In the genomic region with DNA sequence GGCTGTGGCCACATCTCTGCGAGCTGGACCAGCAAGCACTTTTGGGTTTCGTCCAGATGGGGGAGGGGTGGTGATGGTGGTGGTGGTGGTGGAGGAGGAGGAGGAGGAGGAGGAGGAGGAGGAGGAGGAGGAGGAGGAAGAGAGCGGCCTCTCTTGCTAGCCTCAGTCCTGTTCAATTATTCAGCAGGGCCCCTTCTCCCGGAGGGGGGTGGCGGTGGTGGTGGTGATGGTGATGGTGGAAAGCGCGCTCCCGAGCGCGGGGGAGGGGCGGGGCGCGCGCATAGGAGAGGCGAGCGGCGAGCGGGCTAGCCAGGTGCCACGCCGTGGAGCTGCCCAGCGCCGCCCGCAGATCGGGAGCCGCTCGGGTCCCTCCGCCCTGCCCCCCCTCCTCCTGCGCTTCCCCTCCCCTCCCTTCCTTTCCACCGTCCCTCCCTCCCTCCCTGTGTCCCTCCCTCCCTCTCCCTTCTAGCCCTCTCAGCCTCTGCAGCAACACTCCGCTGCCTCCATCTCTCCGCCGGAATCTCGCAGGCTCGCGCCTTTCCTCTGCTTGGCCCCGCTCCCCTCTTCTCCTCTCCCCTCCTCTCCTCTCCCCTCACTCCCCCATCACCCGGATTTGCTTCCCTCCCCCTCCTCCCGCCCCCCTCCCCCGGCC, we compare ENCODE assay signal across 8 mouse cellular contexts. TPM values are rescaled to one million over a fixed set of nuclear protein-coding genes. Genes with fewer than 3 reads are reported as not detected.
DNase-seq lines count a peak whose midpoint lies in the region; ATAC-seq and TF ChIP-seq lines count a peak whose summit lies in the region.

No protein-coding gene starts in this region.

- 0 out of 2 replicates have a peak, but pooled peaks have one; percentile 21 for ATAC-seq in lung, embryonic 16.5 days (ENCODE audit: low read depth)
- ATAC-seq in neural tube, embryonic 13.5 days (ENCODE audit: low read depth) = peak; percentile 70
- ATAC-seq in inflammation-experienced regulatory T-cells, adult 6 months = no peak

- peak overlapping the region; percentile 76 for H3K4me2 ChIP-seq in lung, embryonic 16.5 days (ENCODE audit: low read depth, low read length)
- peak overlapping the region; percentile 90 for H3K4me2 ChIP-seq in neural tube, embryonic 13.5 days

- no peak for TF ChIP-seq CTCF in cortical plate, adult 2 months (IDR thresholded peaks at IDR 0.05; ENCODE audit: extremely low read depth, insufficient read depth, low read length)

- WGBS in lung, embryonic 16.5 days = 0% methylated on average over 17 of the region's 39 CpGs
- 4% methylated on average over 13 of the region's 39 CpGs for WGBS in hindbrain, embryonic 10.5 days
- 1% methylated on average over 14 of the region's 39 CpGs for WGBS in neural tube, embryonic 13.5 days

- peaks cover 93% of the 10 kb centered on the region for H3K27me3 ChIP-seq in lung, embryonic 16.5 days (ENCODE audit: control insufficient read depth, insufficient read depth, low read depth, low read length)
- peaks cover 98% of the 10 kb centered on the region for H3K27me3 ChIP-seq in hindbrain, embryonic 10.5 days (ENCODE audit: insufficient read depth, poor library complexity, severe bottlenecking)
- no peaks in the 10 kb centered on the region; the same call in 1 of the 2 replicates for H3K27me3 ChIP-seq in neural tube, embryonic 13.5 days

- TF ChIP-seq POLR2A in cortical plate, adult 2 months (IDR thresholded peaks at IDR 0.05; ENCODE audit: extremely low read depth, insufficient read depth, low read length) = peak; percentile 79

- H3K4me3 ChIP-seq in lung, embryonic 16.5 days (ENCODE audit: low read length) = peak overlapping the region; percentile 51
- H3K4me3 ChIP-seq in cortical plate, adult 2 months (ENCODE audit: insufficient read depth, low read length) = peak overlapping the region; percentile 84
- peak overlapping the region; percentile 73 for H3K4me3 ChIP-seq in hindbrain, embryonic 10.5 days
- H3K4me3 ChIP-seq in neural tube, embryonic 13.5 days = peak overlapping the region; percentile 90

- H3K4me1 ChIP-seq in lung, embryonic 16.5 days (replicated peaks; ENCODE audit: control insufficient read depth, insufficient read depth, low read length) = peaks cover 14% of the 10 kb centered on the region
- no peaks in the 10 kb centered on the region for H3K4me1 ChIP-seq in cortical plate, adult 2 months (ENCODE audit: control insufficient read depth, insufficient read depth, low read length)
- H3K4me1 ChIP-seq in hindbrain, embryonic 10.5 days (replicated peaks) = peaks cover 99% of the 10 kb centered on the region
- H3K4me1 ChIP-seq in neural tube, embryonic 13.5 days (replicated peaks) = peaks cover 75% of the 10 kb centered on the region

- H3K36me3 ChIP-seq in lung, embryonic 16.5 days (ENCODE audit: control insufficient read depth, insufficient read depth, low read length) = no peaks in the 10 kb centered on the region
- H3K36me3 ChIP-seq in hindbrain, embryonic 10.5 days = no peaks in the 10 kb centered on the region
- H3K36me3 ChIP-seq in neural tube, embryonic 13.5 days = no peaks in the 10 kb centered on the region

- DNase-seq in lung, postnatal 14 days = no peak
- peak; percentile 72 for DNase-seq in hindbrain, embryonic 10.5 days (ENCODE audit: low spot score)
- peak; percentile 84 for DNase-seq in left cerebral cortex, postnatal 4 days
- DNase-seq in spleen, adult 18-20 months = no peak

- H3K9ac ChIP-seq in lung, embryonic 16.5 days (ENCODE audit: low read length) = no peak overlapping the region
- peak overlapping the region; percentile 100 for H3K9ac ChIP-seq in neural tube, embryonic 13.5 days

- no peak overlapping the region for H3K27ac ChIP-seq in lung, embryonic 16.5 days (ENCODE audit: low read length)
- peak overlapping the region; percentile 31; the same call in 1 of the 2 replicates for H3K27ac ChIP-seq in cortical plate, adult 2 months (ENCODE audit: insufficient read depth, low read length)
- peak overlapping the region; percentile 90 for H3K27ac ChIP-seq in hindbrain, embryonic 10.5 days
- H3K27ac ChIP-seq in neural tube, embryonic 13.5 days (replicated peaks) = peak overlapping the region; percentile 97

- intact Hi-C loops in left cerebral cortex, postnatal 4 days (cut with DNase I) = no loop called here

- no peaks in the 10 kb centered on the region for H3K9me3 ChIP-seq in lung, embryonic 16.5 days (ENCODE audit: control insufficient read depth, low read length)
- no peaks in the 10 kb centered on the region for H3K9me3 ChIP-seq in hindbrain, embryonic 10.5 days
- H3K9me3 ChIP-seq in neural tube, embryonic 13.5 days = no peaks in the 10 kb centered on the region

RNA-seq across cellular contexts. Expression of a gene that starts 45.6 kb away (rescaled TPM):
- not detected in 2 replicates for polyA plus RNA-seq in lung, embryonic 16.5 days (2015; fragmentation: Nextera tagmentation; extraction: Ambion mirVana)
- 0.15 and 0.38 TPM in 2 replicates for polyA plus RNA-seq in cortical plate, adult 2 months (2012; rRNA removed)
- polyA plus RNA-seq in hindbrain, embryonic 10.5 days (2016; fragmentation: Nextera tagmentation; extraction: Ambion mirVana) = not detected in 2 replicates
- under 1 TPM in 1 of 2 experiments, not detected in 1; 0.30 TPM for total RNA-seq in left cerebral cortex, postnatal 4 days (2021)
- polyA plus RNA-seq in neural tube, embryonic 13.5 days (2015; fragmentation: Nextera tagmentation; extraction: Ambion mirVana) = not detected in 2 replicates
- not detected for polyA plus RNA-seq in inflammation-experienced regulatory T-cells, adult 6 months (2017; shearing (Covaris generic))

Comparison
In these comparisons a context has a peak if more than half of its experiments do, and no peak if none do; other contexts are left out.
1. DNase-seq: peak in hindbrain, embryonic 10.5 days (single experiment) and left cerebral cortex, postnatal 4 days (single experiment); none in lung, postnatal 14 days (single experiment) and spleen, adult 18-20 months (0 of 2).
2. Peak in every context shown above with its lines, with median percentiles within 50 percentile points of each other: H3K4me3 ChIP-seq.